Mouse (Mus musculus) retina, postnatal 7 days (tissue): Measurements from ENCODE around the gene Zswim8.

Experiments used
- DNase-seq: peaks from one replicate; pipeline ENCODE4 v3.0.0-alpha.2; 2012; ENCODE audit warnings: low read depth, low spot score

The Zswim8 gene

GRCm38 (mm10) chr14:20771941-20772340, 64.6 kb downstream of the Zswim8 start:
- no peak for DNase-seq

- no peak for DNase-seq
Observed at GRCm38 (mm10) chr14:20772808-20773207, 65.5 kb downstream of the Zswim8 start.
